Mouse (Mus musculus) heart, embryonic 13.5 days (tissue): ENCODE measurements around the gene Tyro3. TPM values are rescaled to one million over a fixed set of nuclear protein-coding genes. Genes with fewer than 3 reads are reported as not detected.

Experiments used
- ATAC-seq: fragments of 200-750 bp; cut with Nextera tagmentation; 2 replicates; pipeline ENCODE4 v1.8.0; 2017; ENCODE audit warnings: moderate TSS enrichment; ENCODE audit not compliant: insufficient number of reproducible peaks, low FRiP score, low TSS enrichment; ENCODE audit errors: extremely low read depth
- H3K27ac ChIP-seq: fragments of 300-500 bp; sonication (generic); replicated peaks from 2 replicates; pipeline ENCODE4 v1.5.1; 2015; ENCODE audit warnings: moderate library complexity, mild to moderate bottlenecking, inconsistent platforms
- H3K27me3 ChIP-seq: fragments of 300-500 bp; sonication (generic); replicated peaks from 2 replicates; pipeline ENCODE4 v1.6.1; 2015; ENCODE audit warnings: mild to moderate bottlenecking, inconsistent platforms
- H3K36me3 ChIP-seq: fragments of 300-500 bp; sonication (generic); 2 replicates; pipeline ENCODE4 v1.6.1; 2015; ENCODE audit warnings: mild to moderate bottlenecking, inconsistent platforms
- H3K4me1 ChIP-seq: fragments of 300-500 bp; sonication (generic); 2 replicates; pipeline ENCODE4 v1.6.1; 2015; ENCODE audit warnings: inconsistent platforms
- H3K4me2 ChIP-seq: fragments of 300-500 bp; sonication (generic); 2 replicates; pipeline ENCODE4 v1.6.1; 2015; ENCODE audit warnings: inconsistent platforms, mild to moderate bottlenecking, moderate library complexity
- H3K4me3 ChIP-seq: fragments of 300-500 bp; sonication (generic); 2 replicates; pipeline ENCODE4 v1.5.1; 2015; ENCODE audit warnings: moderate library complexity, mild to moderate bottlenecking, inconsistent platforms
- H3K9ac ChIP-seq: fragments of 300-500 bp; sonication (generic); 2 replicates; pipeline ENCODE4 v1.6.1; 2015; ENCODE audit warnings: inconsistent platforms, mild to moderate bottlenecking, moderate library complexity
- H3K9me3 ChIP-seq: fragments of 300-500 bp; sonication (generic); 2 replicates; pipeline ENCODE4 v1.6.1; 2016; ENCODE audit warnings: inconsistent platforms
- WGBS: fragments of 180-500 bp; shearing (Covaris S2); methylation state at CpG from one replicate; pipeline ENCODE4 v1.1.7; 2015; ENCODE audit warnings: mixed read lengths; 5-methylcytosine and 5-hydroxymethylcytosine counted together
- polyA plus RNA-seq: library from polyadenylated mRNA; unstranded; fragments of >200 nt; fragmentation: Nextera tagmentation; extraction: Ambion mirVana; gene quantifications from 2 replicates; pipeline ENCODE4 v1.2.1, GENCODE M21; 2015

The Tyro3 gene
- polyA plus RNA-seq, 1 experiment from 2014 or later = 7.9 TPM

- no peaks in the 10 kb centered on the region for H3K4me1 ChIP-seq
- WGBS = 56% methylated on average over 4 of the region's 4 CpGs
- no peaks in the 10 kb centered on the region for H3K36me3 ChIP-seq
- H3K4me3 ChIP-seq = no peak overlapping the region
- H3K9ac ChIP-seq = no peak overlapping the region
- H3K27me3 ChIP-seq = peaks cover 12% of the 10 kb centered on the region
- H3K9me3 ChIP-seq = no peaks in the 10 kb centered on the region
- no peak for ATAC-seq
- H3K4me2 ChIP-seq = no peak overlapping the region
- no peak overlapping the region for H3K27ac ChIP-seq
Measured at GRCm38 (mm10) chr2:119864484-119864883, 67.0 kb downstream of the Tyro3 start.

Other genes with a start within 250 kb of the Tyro3 start
- gene Nusap1, start 179.4 kb upstream of the Tyro3 start, polyA plus RNA-seq = 43.6 and 46.0 TPM in 2 replicates
- gene Oip5, start 179.3 kb upstream of the Tyro3 start, polyA plus RNA-seq = 20.4 and 22.8 TPM in 2 replicates
- gene Ndufaf1, start 134.9 kb upstream of the Tyro3 start, polyA plus RNA-seq = 49.0 and 53.0 TPM in 2 replicates
- gene Rtf1, start 122.7 kb upstream of the Tyro3 start, polyA plus RNA-seq = 21.6 and 25.6 TPM in 2 replicates
- gene Itpka, start 55.4 kb upstream of the Tyro3 start, polyA plus RNA-seq = 1.8 and 2.1 TPM in 2 replicates
- 0.10 and 0.19 TPM in 2 replicates for gene Ltk, start 37.3 kb upstream of the Tyro3 start, polyA plus RNA-seq
- gene Rpap1, start 10.2 kb upstream of the Tyro3 start, polyA plus RNA-seq = 17.6 and 19.4 TPM in 2 replicates
- 15.4 and 17.7 TPM in 2 replicates for gene Mga, start 99.5 kb downstream of the Tyro3 start, polyA plus RNA-seq
- gene Mapkbp1, start 175.0 kb downstream of the Tyro3 start, polyA plus RNA-seq = 1.5 and 1.8 TPM in 2 replicates
- gene Jmjd7, start 229.8 kb downstream of the Tyro3 start, polyA plus RNA-seq = 17.1 and 17.4 TPM in 2 replicates
- 1.7 and 1.9 TPM in 2 replicates for gene Gm28042, start 229.8 kb downstream of the Tyro3 start, polyA plus RNA-seq
- 1.1 and 1.3 TPM in 2 replicates for gene Pla2g4b, start 235.7 kb downstream of the Tyro3 start, polyA plus RNA-seq